Mouse (Mus musculus): ENCODE measurements around the gene Esrrg.

Gene Esrrg

GRCm38 (mm10) chr1:187770234-187770633 is 161.6 kb downstream of the Esrrg start:
- DNase-seq (ENCODE audit: low read depth, low spot score), result no peak

GRCm38 (mm10) chr1:187771067-187771466 is 162.5 kb downstream of the Esrrg start:
- no peak for DNase-seq (ENCODE audit: low read depth, low spot score)

- DNase-seq (ENCODE audit: low read depth, low spot score), result peak; percentile 53
These were observed 171.1 kb downstream of the Esrrg start for GRCm38 (mm10) chr1:187779589-187780178.

- DNase-seq (ENCODE audit: low read depth, low spot score), result no peak
These were observed 176.6 kb downstream of the Esrrg start for GRCm38 (mm10) chr1:187785226-187785625.

GRCm38 (mm10) chr1:187787055-187788016 is 178.7 kb downstream of the Esrrg start:
- no peak for DNase-seq (ENCODE audit: low read depth, low spot score)

- DNase-seq (ENCODE audit: low read depth, low spot score), result no peak
These were observed 185.8 kb downstream of the Esrrg start for GRCm38 (mm10) chr1:187794240-187794930.

- DNase-seq (ENCODE audit: low read depth, low spot score), result no peak
These were observed 187.0 kb downstream of the Esrrg start for GRCm38 (mm10) chr1:187795551-187795950.

- DNase-seq (ENCODE audit: low read depth, low spot score), result no peak
These were observed 190.7 kb downstream of the Esrrg start for GRCm38 (mm10) chr1:187799300-187799699.

- DNase-seq (ENCODE audit: low read depth, low spot score), result no peak
These were observed 192.2 kb downstream of the Esrrg start for GRCm38 (mm10) chr1:187800761-187801160.

GRCm38 (mm10) chr1:187803566-187803965 is 195.0 kb downstream of the Esrrg start:
- DNase-seq (ENCODE audit: low read depth, low spot score), result no peak

- DNase-seq (ENCODE audit: low read depth, low spot score), result no peak
These were observed 195.4 kb downstream of the Esrrg start for GRCm38 (mm10) chr1:187803997-187804396.

- DNase-seq (ENCODE audit: low read depth, low spot score), result no peak
These were observed 196.4 kb downstream of the Esrrg start for GRCm38 (mm10) chr1:187805001-187805400.

GRCm38 (mm10) chr1:187807477-187808390 is 199.1 kb downstream of the Esrrg start:
- DNase-seq (ENCODE audit: low read depth, low spot score), result peak; percentile 67

GRCm38 (mm10) chr1:187808391-187808922 is 199.9 kb downstream of the Esrrg start:
- no peak for DNase-seq (ENCODE audit: low read depth, low spot score)

- no peak for DNase-seq (ENCODE audit: low read depth, low spot score)
These were observed 201.0 kb downstream of the Esrrg start for GRCm38 (mm10) chr1:187809546-187809945.

- DNase-seq (ENCODE audit: low read depth, low spot score), result no peak
These were observed 210.8 kb downstream of the Esrrg start for GRCm38 (mm10) chr1:187819406-187819805.

GRCm38 (mm10) chr1:187821368-187821811 is 212.8 kb downstream of the Esrrg start:
- DNase-seq (ENCODE audit: low read depth, low spot score), result peak; percentile 36

- no peak for DNase-seq (ENCODE audit: low read depth, low spot score)
These were observed 214.8 kb downstream of the Esrrg start for GRCm38 (mm10) chr1:187823351-187823750.

- no peak for DNase-seq (ENCODE audit: low read depth, low spot score)
These were observed 217.0 kb downstream of the Esrrg start for GRCm38 (mm10) chr1:187825421-187826097.

GRCm38 (mm10) chr1:187826140-187826539 is 217.5 kb downstream of the Esrrg start:
- DNase-seq (ENCODE audit: low read depth, low spot score), result no peak
